In the genomic region with DNA sequence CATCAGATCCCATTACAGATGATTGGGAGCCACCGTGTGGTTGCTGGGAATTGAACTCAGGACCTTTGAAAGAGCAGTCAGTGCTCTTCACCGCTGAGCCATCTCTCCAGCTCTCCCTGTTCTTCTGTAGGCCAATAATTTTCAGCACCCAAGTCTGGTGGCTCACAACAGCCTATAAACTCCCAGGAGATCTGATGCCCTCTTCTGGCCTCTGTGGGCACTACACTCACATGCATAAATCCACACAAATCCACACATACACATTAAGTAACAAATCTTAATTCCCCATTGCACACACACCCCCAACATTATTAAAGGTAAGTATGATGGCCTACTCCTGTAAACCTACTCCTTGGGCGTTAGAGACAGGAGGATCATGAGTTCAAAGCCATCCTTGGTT, we compare ENCODE assay signal across 14 mouse cellular contexts. TPM values are rescaled to one million over a fixed set of nuclear protein-coding genes. Genes with fewer than 3 reads are reported as not detected.
A peak's percentile ranks its signal among the peaks of the same experiment; 100 is the strongest.
DNase-seq lines count a peak whose midpoint lies in the region; ATAC-seq and TF ChIP-seq lines count a peak whose summit lies in the region.
"Had no signal": no experiment of that assay in that cellular context is flagged by ENCODE, and none has a peak within 500 bp of the region (broad histone marks: within the 10 kb centered on the region; RNA-seq: fewer than 3 reads in every experiment).

No protein-coding gene starts in this region.

- in situ Hi-C loops in CH12.LX (cut with MboI; ENCODE audit: low pct_ligation_motif_present, low pct_unique_long_range_greater_than_20kb, low sequenced_read_pairs), result no loop called here

- H3K36me3 ChIP-seq in kidney, postnatal 0 days (ENCODE audit: insufficient read depth, low read length), result no peaks in the 10 kb centered on the region
- H3K36me3 ChIP-seq in CH12.LX (replicated peaks in 1 of 2; ENCODE audit: control insufficient read depth in 1 of 2, insufficient read depth in 1 of 2, low read length in 1 of 2), result no peaks in the 10 kb centered on the region
- peaks cover 13% of the 10 kb centered on the region; the same call in 1 of the 2 replicates for H3K36me3 ChIP-seq in liver, postnatal 0 days (replicated peaks; ENCODE audit: insufficient read depth, low read length)
- H3K36me3 ChIP-seq in forebrain, postnatal 0 days (ENCODE audit: insufficient read depth), result no peaks in the 10 kb centered on the region
- H3K36me3 ChIP-seq: forebrain, embryonic 12.5 days; limb, embryonic 13.5 days; midbrain, embryonic 13.5 days had no signal

- WGBS in kidney, postnatal 0 days, result 96% methylated on average over 3 of the region's 3 CpGs
- WGBS in liver, postnatal 0 days (ENCODE audit: insufficient replicate concordance), result 92% methylated on average over 3 of the region's 3 CpGs
- 95% methylated on average over 3 of the region's 3 CpGs for WGBS in forebrain, postnatal 0 days

- H3K9ac ChIP-seq in kidney, postnatal 0 days (ENCODE audit: low read depth, low read length), result no peak overlapping the region
- no peak overlapping the region for H3K9ac ChIP-seq in CH12.LX (ENCODE audit: insufficient read depth, low read depth)
- H3K9ac ChIP-seq in liver, postnatal 0 days (replicated peaks), result no peak overlapping the region
- H3K9ac ChIP-seq in forebrain, postnatal 0 days, result no peak overlapping the region
- H3K9ac ChIP-seq: forebrain, embryonic 12.5 days; limb, embryonic 13.5 days; midbrain, embryonic 13.5 days had no signal

- H3K4me3 ChIP-seq in kidney, postnatal 0 days (replicated peaks; ENCODE audit: low read depth, low read length), result no peak overlapping the region
- no peak overlapping the region for H3K4me3 ChIP-seq in CH12.LX (replicated peaks in 1 of 3; ENCODE audit: low read depth in 2 of 3, low read length in 2 of 3, poor library complexity in 1 of 3)
- no peak overlapping the region for H3K4me3 ChIP-seq in liver, postnatal 0 days (ENCODE audit: low read depth, low read length)
- H3K4me3 ChIP-seq in forebrain, postnatal 0 days (ENCODE audit: low read depth, low read length), result no peak overlapping the region
- H3K4me3 ChIP-seq: forebrain, embryonic 12.5 days; left cerebral cortex, adult 2 months; limb, embryonic 13.5 days; midbrain, embryonic 13.5 days had no signal

- peaks cover 10% of the 10 kb centered on the region; the same call in 1 of the 2 replicates for H3K4me1 ChIP-seq in kidney, postnatal 0 days (replicated peaks; ENCODE audit: insufficient read depth, low read length)
- peaks cover 13 to 42% of the 10 kb centered on the region in 2 experiments for H3K4me1 ChIP-seq in CH12.LX (ENCODE audit: control insufficient read depth in 1 of 2, insufficient read depth in 2 of 2)
- H3K4me1 ChIP-seq in liver, postnatal 0 days (ENCODE audit: insufficient read depth), result peaks cover 57% of the 10 kb centered on the region
- 0 out of 2 replicates have a peak, but pooled peaks cover under 1% of the 10 kb centered on the region for H3K4me1 ChIP-seq in forebrain, postnatal 0 days (ENCODE audit: insufficient read depth)

- H3K27me3 ChIP-seq in kidney, postnatal 0 days (ENCODE audit: insufficient read depth, low read length), result no peaks in the 10 kb centered on the region
- no peaks in the 10 kb centered on the region for H3K27me3 ChIP-seq in CH12.LX (replicated peaks)
- H3K27me3 ChIP-seq in liver, postnatal 0 days (ENCODE audit: insufficient read depth, low read length), result no peaks in the 10 kb centered on the region
- H3K27me3 ChIP-seq in forebrain, postnatal 0 days (ENCODE audit: insufficient read depth, low read length), result no peaks in the 10 kb centered on the region
- H3K27me3 ChIP-seq: forebrain, embryonic 12.5 days; limb, embryonic 13.5 days; midbrain, embryonic 13.5 days had no signal

- no peak overlapping the region for H3K27ac ChIP-seq in kidney, postnatal 0 days
- no peak overlapping the region for H3K27ac ChIP-seq in CH12.LX (ENCODE audit: insufficient read depth, low read depth)
- H3K27ac ChIP-seq in liver, postnatal 0 days (ENCODE audit: low read depth), result no peak overlapping the region
- no peak overlapping the region for H3K27ac ChIP-seq in forebrain, postnatal 0 days (ENCODE audit: low read depth, low read length)
- H3K27ac ChIP-seq: forebrain, embryonic 12.5 days; left cerebral cortex, adult 2 months; limb, embryonic 13.5 days; midbrain, embryonic 13.5 days had no signal

- TF ChIP-seq POLR2A in CH12.LX (IDR thresholded peaks at IDR 0.05; ENCODE audit: low read depth, low read length), result no peak

- TF ChIP-seq RAD21 in CH12.LX (IDR thresholded peaks at IDR 0.05; ENCODE audit: low read depth, low read length), result no peak

- no peaks in the 10 kb centered on the region for H3K9me3 ChIP-seq in kidney, postnatal 0 days (replicated peaks; ENCODE audit: low read length)
- H3K9me3 ChIP-seq in CH12.LX (replicated peaks; ENCODE audit: low read length), result no peaks in the 10 kb centered on the region
- no peaks in the 10 kb centered on the region for H3K9me3 ChIP-seq in liver, postnatal 0 days (ENCODE audit: low read length)
- no peaks in the 10 kb centered on the region for H3K9me3 ChIP-seq in forebrain, postnatal 0 days (ENCODE audit: low read length)
- H3K9me3 ChIP-seq: forebrain, embryonic 12.5 days; limb, embryonic 13.5 days; midbrain, embryonic 13.5 days had no signal

- peak; percentile 40 for TF ChIP-seq CTCF in kidney, postnatal 0 days (IDR thresholded peaks at IDR 0.05; ENCODE audit: low read depth)
- TF ChIP-seq CTCF in CH12.LX (conservative IDR thresholded peaks at IDR 0.05 in 1 of 2, IDR thresholded peaks at IDR 0.05 in 1 of 2; ENCODE audit: low read depth in 2 of 2, low read length in 2 of 2), result peak; percentile 24 to 25; a peak in 1 of 4 replicates
- peak; percentile 59 for TF ChIP-seq CTCF in liver, postnatal 0 days (IDR thresholded peaks at IDR 0.05; ENCODE audit: low read depth)
- no peak for TF ChIP-seq CTCF in forebrain, postnatal 0 days (IDR thresholded peaks at IDR 0.05; ENCODE audit: low read depth)

- no peak for TF ChIP-seq EP300 in CH12.LX (IDR thresholded peaks at IDR 0.05; ENCODE audit: low read length)
- no peak for TF ChIP-seq EP300 in liver, postnatal 0 days (IDR thresholded peaks at IDR 0.05; ENCODE audit: low read depth)

- H3K4me2 ChIP-seq in kidney, postnatal 0 days (ENCODE audit: low read length), result no peak overlapping the region
- no peak overlapping the region for H3K4me2 ChIP-seq in CH12.LX (ENCODE audit: insufficient read depth, low read depth, poor library complexity, severe bottlenecking)
- no peak overlapping the region for H3K4me2 ChIP-seq in liver, postnatal 0 days (ENCODE audit: low read depth, low read length)
- H3K4me2 ChIP-seq in forebrain, postnatal 0 days (ENCODE audit: low read depth), result no peak overlapping the region
- H3K4me2 ChIP-seq: forebrain, embryonic 12.5 days; limb, embryonic 13.5 days; midbrain, embryonic 13.5 days had no signal

- no peak for ATAC-seq in kidney, postnatal 0 days (replicated peaks; ENCODE audit: low FRiP score, low read depth)
- no peak for ATAC-seq in liver, postnatal 0 days
- ATAC-seq in forebrain, postnatal 0 days, result no peak
- ATAC-seq: midbrain, embryonic 13.5 days had no signal

- no peaks in the 10 kb centered on the region for H3K79me2 ChIP-seq in CH12.LX (replicated peaks; ENCODE audit: control insufficient read depth, extremely low read depth, insufficient read depth, poor library complexity, severe bottlenecking)

- dilution Hi-C loops in CH12.LX (cut with MboI; ENCODE audit: extremely low pct_ligation_motif_present, extremely low pct_unique_long_range_greater_than_20kb, low sequenced_read_pairs), result no loop called here

- DNase-seq in kidney, postnatal 0 days (ENCODE audit: low spot score), result no peak
- no peak for DNase-seq in kidney, adult 9 months
- DNase-seq in 416B (ENCODE audit: low read depth) (peak; percentile 36), CH12.LX (ENCODE audit: extremely low read depth) (peak; percentile 21)
- DNase-seq in liver, postnatal 0 days, result no peak
- no peak for DNase-seq in forebrain, postnatal 0 days
- DNase-seq in spleen, postnatal 4 days (ENCODE audit: low spot score in 2 of 2), result no peak
- DNase-seq: cerebellum, adult 11-12 months; kidney, adult 11 months; lung, postnatal 14 days had no signal

TF ChIP-seq in CH12.LX, 34 proteins besides CTCF, POLR2A, EP300 and RAD21:
- no peak for TF ChIP-seq E2F4 (IDR thresholded peaks at IDR 0.05; ENCODE audit: insufficient replicate concordance, low read depth, low read length)
- no peak for TF ChIP-seq JUND (conservative IDR thresholded peaks at IDR 0.05; ENCODE audit: low read depth, low read length)
- TF ChIP-seq ZKSCAN1 (IDR thresholded peaks at IDR 0.05; ENCODE audit: borderline replicate concordance, low read depth, low read length), result no peak
- no peak for TF ChIP-seq ELF1 (IDR thresholded peaks at IDR 0.05; ENCODE audit: low read depth, low read length)
- no peak for TF ChIP-seq POLR2AphosphoS2 (IDR thresholded peaks at IDR 0.05; ENCODE audit: low read depth, low read length)
- no peak for TF ChIP-seq USF1 (IDR thresholded peaks at IDR 0.05; ENCODE audit: low read depth, low read length)

RNA-seq across cellular contexts. Expression of a gene that starts 11.4 kb away (rescaled TPM):
- 199 and 202 TPM in 2 replicates for polyA plus RNA-seq in kidney, postnatal 0 days (2015; fragmentation: Nextera tagmentation; extraction: Ambion mirVana)
- total RNA-seq in CH12.LX (2012; rRNA removed) (48.2 and 48.7 TPM in 2 replicates), CH12.LX (2014; rRNA removed) (30.1 and 30.6 TPM in 2 replicates)
- polyA plus RNA-seq in CH12.LX (2012; ENCODE audit: insufficient read length, low read depth), result 102 and 121 TPM in 2 replicates
- 249 and 250 TPM in 2 replicates for polyA plus RNA-seq in liver, postnatal 0 days (2015; fragmentation: Nextera tagmentation; extraction: Ambion mirVana)
- total RNA-seq in forebrain, postnatal 0 days (2014; rRNA removed), result 26.3 and 42.6 TPM in 2 replicates
- 54.0 and 59.6 TPM in 2 replicates for polyA plus RNA-seq in forebrain, postnatal 0 days (2015; fragmentation: Nextera tagmentation; extraction: Ambion mirVana)

RNA-seq across cellular contexts. Expression of a gene that starts 14.1 kb away (rescaled TPM):
- polyA plus RNA-seq in kidney, postnatal 0 days (2015; fragmentation: Nextera tagmentation; extraction: Ambion mirVana), result 21.4 and 24.9 TPM in 2 replicates
- total RNA-seq in CH12.LX (2012; rRNA removed) (15.4 and 16.9 TPM in 2 replicates), CH12.LX (2014; rRNA removed) (13.8 and 18.0 TPM in 2 replicates)
- 16.5 and 17.0 TPM in 2 replicates for polyA plus RNA-seq in CH12.LX (2012; ENCODE audit: insufficient read length, low read depth)
- 6.5 and 8.1 TPM in 2 replicates for polyA plus RNA-seq in liver, postnatal 0 days (2015; fragmentation: Nextera tagmentation; extraction: Ambion mirVana)
- 17.4 and 17.9 TPM in 2 replicates for total RNA-seq in forebrain, postnatal 0 days (2014; rRNA removed)
- 8.8 and 10.8 TPM in 2 replicates for polyA plus RNA-seq in forebrain, postnatal 0 days (2015; fragmentation: Nextera tagmentation; extraction: Ambion mirVana)

Comparison
In these comparisons a context has a peak if more than half of its experiments do, and no peak if none do; other contexts are left out.
1. DNase-seq: peak in 416B (single experiment) and CH12.LX (single experiment); none in kidney, postnatal 0 days (single experiment), kidney, adult 9 months (single experiment), liver, postnatal 0 days (single experiment), forebrain, postnatal 0 days (single experiment) and spleen, postnatal 4 days (0 of 2).